Mouse (Mus musculus) R1 (cell line): Measurements from ENCODE around the gene Shld2.
A peak's percentile ranks its signal among the peaks of the same experiment; 100 is the strongest.
"Not testable (repeated sequence)": the region's sequence is repeated elsewhere in the genome, so short reads cannot be mapped to it uniquely, and the experiment has no call there.

Experiments
- DNase-seq: peaks from one replicate; pipeline ENCODE4 v3.0.0-alpha.2; 2018; ENCODE audit warnings: low read depth, low spot score

Shld2 gene

GRCm38 (mm10) chr14:34323576-34324085 is 13.3 kb upstream of the Shld2 start:
- DNase-seq: peak; percentile 88

DNA sequence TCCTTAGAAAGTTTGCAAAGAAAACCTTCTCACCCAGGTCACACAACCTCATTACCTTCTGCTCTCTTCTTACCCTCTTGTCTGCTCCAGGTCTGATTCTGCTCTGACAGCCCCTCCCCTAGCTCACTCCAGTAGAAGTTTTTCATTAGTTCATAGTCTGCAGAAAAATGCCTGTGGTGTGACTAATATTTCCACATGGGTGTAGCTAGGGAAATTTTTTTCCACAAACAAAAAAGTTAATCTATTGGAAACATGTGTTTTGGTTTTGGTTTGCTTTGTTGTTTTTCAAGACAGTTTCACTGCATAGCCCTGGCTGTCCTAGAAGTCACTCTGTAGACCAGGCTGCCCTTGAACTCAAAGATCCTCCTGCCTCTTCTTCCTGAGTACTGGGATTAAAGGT is 7.8 kb upstream of the Shld2 start:
- DNase-seq: no peak

GRCm38 (mm10) chr14:34317431-34317830 is 7.1 kb upstream of the Shld2 start:
- no peak for DNase-seq

DNA sequence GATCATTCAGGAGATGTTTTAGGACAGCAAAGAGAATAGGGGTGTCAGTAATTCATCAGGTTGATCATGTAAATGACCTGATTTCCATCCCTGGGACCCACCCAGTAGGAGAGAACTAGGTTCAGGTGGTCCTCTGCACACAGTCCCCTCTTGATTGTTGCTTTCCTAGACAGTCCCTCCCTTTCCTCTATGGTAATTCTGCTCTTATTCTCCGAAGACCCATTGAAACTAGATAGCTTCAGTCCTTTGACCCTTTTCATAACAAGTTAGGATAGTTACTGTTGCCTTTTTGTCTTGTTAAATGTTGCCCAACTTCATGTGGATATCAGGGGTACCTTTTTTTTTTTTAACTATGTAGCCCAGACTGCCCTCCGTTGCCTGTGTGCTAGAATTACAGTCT is 6.1 kb upstream of the Shld2 start:
- peak; percentile 51 for DNase-seq

GRCm38 (mm10) chr14:34314796-34315195 is 4.5 kb upstream of the Shld2 start:
- DNase-seq: no peak

- DNase-seq: not testable (repeated sequence)
These were observed 4.1 kb upstream of the Shld2 start for GRCm38 (mm10) chr14:34314383-34314782.

DNA sequence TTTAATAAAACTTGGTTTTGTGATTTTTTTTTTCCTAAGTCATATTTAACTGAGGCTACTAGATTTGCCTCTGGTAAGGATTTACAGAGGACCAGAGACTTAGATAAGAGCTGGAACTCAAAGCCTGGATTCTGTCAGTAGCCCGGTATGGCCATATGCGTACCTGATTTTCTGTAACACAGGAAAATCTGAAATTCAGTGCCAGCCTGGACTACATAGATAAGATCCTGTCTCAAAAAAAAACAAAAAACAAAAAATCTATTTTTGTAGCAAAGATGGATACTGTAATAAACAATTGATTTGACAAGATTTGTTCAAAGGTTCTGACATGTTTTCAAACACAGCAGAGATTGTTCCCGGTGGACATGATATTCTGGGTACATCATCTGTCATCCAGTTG is 3.3 kb upstream of the Shld2 start:
- DNase-seq: no peak

DNA sequence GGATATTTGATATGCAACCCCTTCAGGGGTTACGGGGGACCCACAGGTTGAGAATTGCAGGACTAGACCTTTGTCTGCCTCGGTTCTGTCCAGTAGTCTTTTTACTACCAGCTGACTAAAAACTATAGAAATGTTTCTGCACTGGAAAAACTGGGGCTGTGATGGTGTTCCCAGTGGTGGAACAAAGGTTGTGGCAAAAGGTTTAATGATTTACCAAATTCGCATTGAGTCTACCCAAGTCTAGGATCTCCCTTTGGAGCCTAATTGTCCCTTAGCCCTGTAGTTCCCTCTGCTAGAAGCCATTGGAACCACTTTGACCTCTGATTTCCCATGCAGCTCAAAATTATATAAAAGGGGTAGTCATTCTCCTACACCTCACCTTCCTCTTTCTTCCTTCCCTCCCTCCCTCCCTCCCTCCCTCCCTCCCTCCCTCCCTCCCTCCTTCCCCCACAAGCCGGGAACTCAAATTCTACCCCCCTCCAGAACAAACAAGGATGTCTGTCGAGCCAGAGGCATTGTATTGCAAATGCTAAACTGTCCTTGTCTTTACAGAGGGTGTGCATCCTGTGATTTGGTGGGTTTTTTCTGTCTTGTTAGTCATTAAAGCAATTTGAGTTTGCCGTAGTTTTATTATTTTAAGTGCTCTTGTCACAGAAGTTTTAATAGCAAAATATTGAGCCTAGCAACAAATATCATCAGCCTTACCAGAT is 2.2 kb upstream of the Shld2 start:
- peak; percentile 84 for DNase-seq

DNA sequence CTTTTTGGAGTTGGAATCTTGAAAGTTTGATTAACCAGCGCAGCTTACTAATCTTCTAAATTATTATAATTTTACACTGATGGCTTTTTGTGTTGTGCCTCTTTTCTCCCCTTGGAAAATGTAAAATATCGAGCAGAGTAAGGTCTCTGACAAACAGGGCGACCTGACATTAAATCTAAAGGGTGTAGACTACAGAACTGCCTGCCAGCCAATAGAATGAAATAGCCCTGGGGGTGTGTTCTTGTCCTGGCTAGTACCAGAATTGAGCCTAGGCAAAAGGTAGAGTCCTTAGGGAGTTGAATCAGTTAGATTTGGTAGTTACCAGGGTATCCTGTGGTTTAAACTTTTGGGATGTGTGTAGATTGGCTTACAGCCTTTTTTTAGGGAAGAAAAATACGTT is 1.4 kb upstream of the Shld2 start:
- peak; percentile 60 for DNase-seq

- DNase-seq: peak; percentile 54
These were observed 833 bp upstream of the Shld2 start for GRCm38 (mm10) chr14:34311021-34311631.

GRCm38 (mm10) chr14:34309907-34310233 is 423 bp downstream of the Shld2 start:
- no peak for DNase-seq

- no peak for DNase-seq
These were observed 1.0 kb downstream of the Shld2 start for GRCm38 (mm10) chr14:34309266-34309665.

DNA sequence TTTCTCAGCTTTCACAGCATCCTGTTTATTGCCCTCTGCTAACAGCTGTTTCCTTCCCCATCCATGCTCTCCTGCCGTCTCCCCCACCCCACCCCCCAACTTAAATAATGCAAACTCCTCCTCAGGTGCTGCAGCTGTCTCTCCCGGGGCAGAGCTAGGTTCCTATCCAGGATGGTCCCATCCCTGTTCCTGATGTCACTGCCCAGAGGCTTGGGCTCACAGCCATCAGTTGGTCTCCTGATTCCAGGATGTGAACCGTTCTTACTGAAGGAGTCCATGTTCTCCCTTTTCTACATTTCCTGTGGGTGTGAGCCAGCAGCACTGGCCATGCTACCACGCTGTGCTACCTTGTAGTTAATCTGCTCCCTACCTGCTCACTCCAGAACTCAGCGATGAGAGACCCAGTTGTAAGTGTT is 7.0 kb downstream of the Shld2 start:
- peak; percentile 51 for DNase-seq

- peak; percentile 34 for DNase-seq
These were observed 7.5 kb downstream of the Shld2 start for GRCm38 (mm10) chr14:34302681-34303242.

- no peak for DNase-seq
These were observed 11.2 kb downstream of the Shld2 start for GRCm38 (mm10) chr14:34298871-34299700.

- peak; percentile 91 for DNase-seq
These were observed 12.7 kb downstream of the Shld2 start for GRCm38 (mm10) chr14:34297634-34298033.

DNA sequence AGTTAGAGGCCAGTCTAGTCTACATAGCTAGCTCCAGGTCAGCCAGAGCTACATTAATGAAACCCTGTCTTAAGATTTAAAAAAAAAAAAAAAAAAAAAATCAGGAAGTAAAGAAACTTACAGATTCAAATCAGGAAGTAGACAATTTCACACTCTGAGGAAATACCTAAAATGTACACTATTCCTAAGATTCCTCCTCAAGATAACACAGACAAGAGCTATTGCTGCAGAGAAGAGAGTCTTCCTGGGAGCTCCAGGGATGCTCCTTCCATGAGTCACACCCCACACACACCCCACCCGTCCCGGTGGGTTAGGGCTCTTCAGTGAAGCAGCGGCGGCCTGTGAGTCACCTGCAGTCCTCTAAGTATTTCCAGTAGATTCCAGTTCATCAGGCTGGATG is 13.3 kb downstream of the Shld2 start:
- DNase-seq: peak; percentile 87

- no peak for DNase-seq
These were observed 13.9 kb downstream of the Shld2 start for GRCm38 (mm10) chr14:34296350-34296749.

GRCm38 (mm10) chr14:34293641-34294040 is 16.7 kb downstream of the Shld2 start:
- DNase-seq: no peak

GRCm38 (mm10) chr14:34290229-34290628 is 20.1 kb downstream of the Shld2 start:
- no peak for DNase-seq

- DNase-seq: no peak
These were observed 20.9 kb downstream of the Shld2 start for GRCm38 (mm10) chr14:34289259-34290015.
